Mouse (Mus musculus) forebrain, embryonic 13.5 days (tissue): ENCODE measurements at regions not wholly inside any gene's neighbourhood (a gene's known extent, or its start where the extent isn't known, plus 50 kb on each side); places are given as distances from the start of the nearest gene placed in this dataset.

Source experiments
- ATAC-seq: fragments of 200-750 bp; cut with Nextera tagmentation; 2 replicates; pipeline ENCODE4 v1.8.0; 2017
- H3K27ac ChIP-seq: fragments of 300-500 bp; sonication (generic); 2 replicates; pipeline ENCODE4 v1.5.1; 2015; ENCODE audit warnings: inconsistent platforms, mild to moderate bottlenecking, moderate library complexity
- H3K27me3 ChIP-seq: fragments of 300-500 bp; sonication (generic); 2 replicates; pipeline ENCODE4 v1.6.1; 2015; ENCODE audit warnings: mild to moderate bottlenecking, inconsistent platforms
- H3K36me3 ChIP-seq: fragments of 300-500 bp; sonication (generic); 2 replicates; pipeline ENCODE4 v1.6.1; 2015; ENCODE audit warnings: mild to moderate bottlenecking, inconsistent platforms; ENCODE audit not compliant: poor library complexity, severe bottlenecking
- H3K4me1 ChIP-seq: fragments of 300-500 bp; sonication (generic); 2 replicates; pipeline ENCODE4 v1.6.1; 2015; ENCODE audit warnings: inconsistent platforms
- H3K4me2 ChIP-seq: fragments of 300-500 bp; sonication (generic); 2 replicates; pipeline ENCODE4 v1.6.1; 2015; ENCODE audit warnings: inconsistent platforms, mild to moderate bottlenecking, moderate library complexity
- H3K4me3 ChIP-seq: fragments of 300-500 bp; sonication (generic); 2 replicates; pipeline ENCODE4 v1.5.1; 2015; ENCODE audit warnings: mild to moderate bottlenecking, inconsistent platforms
- H3K9ac ChIP-seq: fragments of 300-500 bp; sonication (generic); 2 replicates; pipeline ENCODE4 v1.6.1; 2015; ENCODE audit warnings: mild to moderate bottlenecking, inconsistent platforms
- H3K9me3 ChIP-seq: fragments of 300-500 bp; sonication (generic); replicated peaks from 2 replicates; pipeline ENCODE4 v1.6.1; 2016; ENCODE audit warnings: inconsistent platforms
- WGBS: fragments of 180-500 bp; shearing (Covaris S2); methylation state at CpG from one replicate; pipeline ENCODE4 v1.1.7; 2015; 5-methylcytosine and 5-hydroxymethylcytosine counted together

DNA sequence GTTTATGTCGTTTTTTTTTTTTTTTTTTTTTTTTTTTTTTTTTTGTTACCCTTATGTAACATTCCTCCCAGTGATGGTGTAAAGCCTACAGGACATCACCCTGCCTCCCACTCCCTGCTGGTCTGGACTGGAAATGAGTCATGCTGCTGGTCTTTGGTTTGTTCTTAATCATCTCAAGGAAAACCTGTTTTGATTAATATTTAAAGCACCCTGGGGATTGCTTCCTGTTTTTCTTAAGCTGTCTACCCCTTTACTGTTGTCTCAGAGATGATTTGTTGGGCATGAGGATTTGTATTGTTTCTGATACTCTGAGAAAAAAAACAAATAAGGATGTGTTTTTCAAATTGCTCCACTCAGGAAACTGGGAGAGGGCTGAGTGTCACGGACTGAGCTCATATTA is 139.4 kb upstream of the Adgrl4 start:
- H3K4me2 ChIP-seq: no peak overlapping the region
- WGBS: 65% methylated on average over 2 of the region's 2 CpGs
- no peak for ATAC-seq

DNA sequence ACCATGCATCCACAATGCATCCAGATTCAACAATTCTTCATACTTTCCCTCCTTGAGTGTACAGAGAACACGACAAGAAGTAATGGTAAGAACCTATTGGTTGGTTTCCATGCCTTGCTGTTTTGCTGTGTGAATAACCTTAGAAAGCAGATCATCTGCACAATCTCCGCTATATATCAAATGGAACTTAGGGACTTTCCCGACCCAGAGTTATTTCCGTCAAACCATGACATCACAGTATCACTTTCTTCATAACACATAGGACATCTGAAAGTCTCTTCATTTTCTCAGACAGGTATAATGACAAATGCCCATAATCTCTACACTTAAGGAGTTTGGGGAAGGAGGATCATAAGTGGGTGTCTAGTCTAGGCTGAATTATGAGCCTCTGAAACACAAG is 132.3 kb upstream of the Adgrl4 start:
- Histone ChIP-seq H3K36me3 (no peaks in the 10 kb centered on the region), H3K4me2 (no peak overlapping the region), H3K4me1 (no peaks in the 10 kb centered on the region), H3K9me3 (no peaks in the 10 kb centered on the region), H3K27me3 (no peaks in the 10 kb centered on the region), H3K4me3 (no peak overlapping the region), H3K27ac (no peak overlapping the region), H3K9ac (no peak overlapping the region)
- WGBS: 92% methylated on average over 4 of the region's 4 CpGs
- no peak for ATAC-seq

More for the DNA sequence above, 139.4 kb upstream of the Adgrl4 start:
- Histone ChIP-seq H3K27me3 (no peaks in the 10 kb centered on the region), H3K9me3 (no peaks in the 10 kb centered on the region), H3K4me1 (peaks cover 7% of the 10 kb centered on the region), H3K27ac (no peak overlapping the region), H3K4me3 (no peak overlapping the region), H3K9ac (no peak overlapping the region), H3K36me3 (no peaks in the 10 kb centered on the region)

DNA sequence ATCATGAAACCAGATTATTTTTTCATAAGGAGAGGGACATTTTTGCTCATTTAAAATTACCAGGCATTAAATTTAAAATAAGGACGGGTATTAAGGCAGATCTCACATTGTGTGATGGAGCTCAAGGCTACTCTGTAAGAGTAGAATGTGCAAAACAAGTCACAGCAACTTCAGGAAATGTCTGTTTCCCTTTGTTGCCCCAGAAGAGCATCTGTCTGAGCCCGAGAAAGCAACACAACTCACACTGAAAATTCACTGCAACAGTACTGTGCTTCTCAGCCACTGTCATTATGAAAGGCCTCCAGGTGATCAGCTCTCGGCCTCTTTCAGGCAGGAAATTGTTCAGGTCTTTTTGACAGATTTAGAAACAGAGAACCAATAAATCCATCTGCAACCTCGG is 129.7 kb upstream of the Adgrl4 start:
- Histone ChIP-seq H3K4me3 (no peak overlapping the region), H3K27ac (no peak overlapping the region), H3K27me3 (no peaks in the 10 kb centered on the region), H3K9ac (no peak overlapping the region), H3K4me1 (no peaks in the 10 kb centered on the region), H3K9me3 (no peaks in the 10 kb centered on the region), H3K36me3 (no peaks in the 10 kb centered on the region), H3K4me2 (no peak overlapping the region)
- WGBS: 57% methylated on average over 4 of the region's 4 CpGs
- no peak for ATAC-seq

DNA sequence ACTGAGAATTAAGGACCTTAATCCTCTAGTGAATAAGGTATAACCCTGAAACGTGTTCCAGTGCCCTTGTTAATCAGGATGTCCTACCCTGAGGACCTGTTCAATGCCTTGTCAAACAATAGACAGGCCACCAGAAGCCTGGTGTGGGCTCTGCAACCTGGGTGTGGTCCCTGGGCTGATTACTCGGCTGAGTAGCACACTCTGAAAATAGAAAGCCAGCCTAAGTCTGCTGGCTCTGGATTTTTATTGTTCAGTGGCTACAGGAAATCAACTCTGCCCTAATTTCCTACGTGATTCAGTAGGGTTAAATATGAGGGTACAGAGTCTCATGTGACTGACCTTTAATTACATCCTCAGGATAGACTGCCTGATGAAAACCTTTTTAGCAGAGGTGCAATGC is 113.9 kb upstream of the Adgrl4 start:
- Histone ChIP-seq H3K4me3 (no peak overlapping the region), H3K27me3 (no peaks in the 10 kb centered on the region), H3K36me3 (no peaks in the 10 kb centered on the region), H3K4me1 (no peaks in the 10 kb centered on the region), H3K4me2 (no peak overlapping the region), H3K27ac (no peak overlapping the region), H3K9me3 (no peaks in the 10 kb centered on the region), H3K9ac (no peak overlapping the region)
- 15% methylated on average over 3 of the region's 3 CpGs for WGBS
- ATAC-seq: no peak

DNA sequence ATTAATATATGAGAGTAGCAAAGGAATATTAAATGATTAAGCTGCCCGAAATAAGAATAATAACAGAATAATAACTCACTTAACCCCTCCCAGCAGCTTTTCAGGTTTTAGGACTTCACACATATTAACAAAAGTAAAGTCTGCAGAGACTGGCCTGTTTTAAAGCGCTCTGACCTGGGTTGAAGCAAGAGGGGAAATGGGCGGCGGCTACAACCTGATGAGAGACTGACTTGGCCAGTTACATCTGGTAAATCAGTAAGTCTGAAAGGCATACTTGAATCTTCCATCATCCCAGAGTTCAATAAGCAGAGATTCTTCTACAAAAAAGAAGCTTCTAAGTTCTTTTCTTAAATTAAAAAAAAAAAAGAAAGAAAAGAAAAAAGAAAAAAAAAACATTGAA is 107.9 kb upstream of the Adgrl4 start:
- ATAC-seq: no peak
- no peak overlapping the region for H3K4me2 ChIP-seq
- peaks cover 10% of the 10 kb centered on the region for H3K4me1 ChIP-seq
- no peaks in the 10 kb centered on the region for H3K36me3 ChIP-seq
- H3K27ac ChIP-seq: no peak overlapping the region
- no peak overlapping the region for H3K9ac ChIP-seq
- 92% methylated on average over 4 of the region's 4 CpGs for WGBS
- no peaks in the 10 kb centered on the region for H3K9me3 ChIP-seq
- no peaks in the 10 kb centered on the region for H3K27me3 ChIP-seq
- no peak overlapping the region for H3K4me3 ChIP-seq

DNA sequence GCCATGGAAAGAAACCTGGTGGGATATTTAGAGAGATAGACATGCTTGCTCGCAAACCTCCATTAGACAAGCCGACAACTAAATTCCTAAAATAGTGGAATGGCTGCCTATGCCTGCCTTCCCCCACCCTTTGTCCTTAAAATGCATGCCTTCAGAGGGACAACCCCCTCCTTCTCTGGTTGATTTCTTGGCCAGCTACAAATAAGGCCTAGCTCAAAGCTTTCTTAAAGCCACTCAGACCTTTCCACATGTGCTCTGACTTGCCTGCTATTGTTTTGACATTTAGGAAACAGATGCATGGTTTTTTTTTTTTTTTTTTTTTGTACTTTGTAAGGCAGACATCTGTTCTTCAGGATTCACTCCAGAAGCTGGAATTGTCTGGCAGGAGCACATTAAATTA is 105.8 kb upstream of the Adgrl4 start:
- H3K4me1 ChIP-seq: peaks cover 10% of the 10 kb centered on the region
- H3K9ac ChIP-seq: no peak overlapping the region
- no peaks in the 10 kb centered on the region for H3K9me3 ChIP-seq
- no peak for ATAC-seq
- 79% methylated on average over 2 of the region's 2 CpGs for WGBS
- H3K27me3 ChIP-seq: no peaks in the 10 kb centered on the region
- H3K36me3 ChIP-seq: no peaks in the 10 kb centered on the region
- H3K4me2 ChIP-seq: no peak overlapping the region
- no peak overlapping the region for H3K4me3 ChIP-seq
- H3K27ac ChIP-seq: 0 out of 2 replicates have a peak overlapping the region, but pooled peaks have one; percentile 25

DNA sequence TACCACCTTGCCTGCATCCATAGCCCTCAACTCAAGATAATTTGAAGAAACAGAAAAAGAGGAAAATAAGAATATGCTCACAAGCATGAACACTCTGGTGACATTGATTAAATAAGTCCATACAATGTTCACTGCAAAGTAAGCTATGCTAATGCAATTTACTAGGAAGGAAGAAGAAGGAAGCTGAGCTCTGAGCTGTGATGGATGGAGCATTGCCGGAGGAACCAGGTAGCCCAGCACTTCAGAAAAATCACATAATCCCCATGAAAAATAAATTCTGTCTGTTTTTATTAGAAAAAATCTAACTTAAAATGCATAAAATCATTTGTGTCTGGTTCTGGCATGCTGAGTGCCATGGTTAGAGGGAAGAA is 105.4 kb upstream of the Adgrl4 start:
- Histone ChIP-seq H3K9ac (no peak overlapping the region), H3K27me3 (no peaks in the 10 kb centered on the region), H3K4me3 (no peak overlapping the region), H3K9me3 (no peaks in the 10 kb centered on the region), H3K36me3 (no peaks in the 10 kb centered on the region), H3K4me2 (no peak overlapping the region), H3K4me1 (peaks cover 10% of the 10 kb centered on the region), H3K27ac (0 out of 2 replicates have a peak overlapping the region, but pooled peaks have one; percentile 25)
- 84% methylated on average over 1 of the region's 1 CpGs for WGBS
- no peak for ATAC-seq

DNA sequence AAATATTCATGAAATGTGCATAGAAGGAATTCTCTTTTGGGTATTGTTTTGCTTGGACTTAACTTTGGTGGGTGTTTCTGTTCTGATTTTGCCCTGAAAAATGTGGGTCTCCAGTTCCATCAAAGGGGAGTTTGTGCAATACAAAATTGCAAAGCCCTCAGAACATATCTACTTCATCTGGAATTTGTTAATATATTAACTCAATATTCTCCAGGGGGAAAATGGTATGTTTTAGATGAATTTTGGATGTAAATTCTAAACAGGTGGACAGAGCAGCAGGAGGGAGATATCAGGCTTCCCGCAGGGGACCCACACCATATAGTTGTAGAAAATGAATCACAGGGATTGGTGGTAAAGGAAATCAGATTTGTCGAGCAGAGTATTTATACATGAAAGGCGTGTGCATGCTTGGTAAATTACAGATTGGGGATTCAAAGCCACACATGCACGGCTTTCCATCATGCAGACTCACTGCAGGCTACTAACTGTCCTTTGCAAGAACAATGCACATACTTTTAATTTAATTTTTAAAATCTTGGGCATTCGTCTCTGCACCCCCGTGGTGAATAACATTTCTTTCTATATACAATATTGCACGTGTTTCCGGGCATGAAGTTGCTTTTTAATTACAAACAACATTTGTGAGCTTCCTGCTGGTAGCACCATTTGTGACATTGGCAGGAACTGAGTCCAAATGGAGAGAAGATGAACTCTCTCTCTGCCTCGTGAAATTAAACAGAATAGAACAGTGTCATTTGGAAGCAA is 104.8 kb upstream of the Adgrl4 start:
- no peak overlapping the region for H3K4me2 ChIP-seq
- ATAC-seq: no peak
- H3K27ac ChIP-seq: no peak overlapping the region

DNA sequence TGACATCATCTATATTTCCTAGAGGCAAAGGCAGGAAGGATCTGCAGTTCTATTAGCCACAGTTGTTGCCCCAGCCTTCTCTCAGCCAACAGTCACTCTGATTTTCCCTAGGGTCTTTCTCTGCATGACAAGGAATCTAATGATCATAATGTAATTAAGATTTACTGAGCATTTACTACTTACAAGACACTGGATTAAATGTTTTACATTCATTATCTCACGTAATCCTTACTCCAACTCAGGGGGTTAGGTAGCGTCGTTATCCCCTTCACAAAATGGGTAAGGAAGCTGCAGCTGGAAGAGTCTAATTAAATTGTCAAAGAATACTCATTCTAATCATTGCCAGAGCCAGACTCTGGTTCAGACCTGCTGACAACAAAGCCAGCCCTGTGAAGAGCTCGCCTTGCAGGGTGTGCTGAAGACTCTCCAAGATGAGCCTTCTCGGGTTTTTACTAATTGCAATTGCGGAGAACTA is 103.8 kb upstream of the Adgrl4 start:
- H3K9me3 ChIP-seq: no peaks in the 10 kb centered on the region
- WGBS: 5% methylated on average over 6 of the region's 6 CpGs
- no peaks in the 10 kb centered on the region for H3K36me3 ChIP-seq
- no peak overlapping the region for H3K4me2 ChIP-seq
- no peaks in the 10 kb centered on the region for H3K27me3 ChIP-seq
- H3K9ac ChIP-seq: no peak overlapping the region
- no peak overlapping the region for H3K4me3 ChIP-seq
- ATAC-seq: peak; percentile 84
- peak overlapping the region; percentile 11 for H3K27ac ChIP-seq
- peaks cover 10% of the 10 kb centered on the region for H3K4me1 ChIP-seq

More for the DNA sequence above, 104.8 kb upstream of the Adgrl4 start:
- H3K4me3 ChIP-seq: no peak overlapping the region
- no peaks in the 10 kb centered on the region for H3K27me3 ChIP-seq
- WGBS: 66% methylated on average over 9 of the region's 9 CpGs
- H3K4me1 ChIP-seq: peaks cover 10% of the 10 kb centered on the region
- no peak overlapping the region for H3K9ac ChIP-seq
- H3K36me3 ChIP-seq: no peaks in the 10 kb centered on the region
- H3K9me3 ChIP-seq: no peaks in the 10 kb centered on the region

DNA sequence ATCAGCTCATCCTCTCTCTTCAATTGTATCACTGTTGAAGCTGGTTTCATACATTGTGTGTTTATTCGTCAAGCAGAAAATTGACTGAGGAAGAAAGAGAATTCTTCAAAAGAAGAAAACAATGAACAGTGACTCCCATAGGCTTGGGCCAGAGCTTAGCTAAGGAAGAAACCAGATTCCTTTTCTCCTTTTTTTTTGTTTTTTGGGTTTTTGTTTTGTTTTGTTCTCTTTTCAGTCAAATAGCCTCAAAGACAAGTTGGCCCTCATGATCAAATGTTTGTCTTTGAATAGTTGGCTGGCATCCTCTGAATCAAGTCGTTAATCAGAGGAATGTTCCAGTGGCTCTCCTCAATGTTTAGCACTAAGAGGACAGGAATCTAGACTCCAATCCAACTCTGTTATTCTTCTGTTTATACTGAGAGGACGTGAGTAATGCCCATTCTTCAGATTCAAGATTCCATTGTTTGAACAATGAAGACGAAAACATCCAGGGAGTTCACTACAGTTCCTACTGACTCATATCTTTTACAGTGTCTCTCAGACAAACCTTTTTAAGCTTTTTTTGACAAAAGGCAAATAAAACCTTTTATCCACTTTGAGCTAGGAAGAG is 86.1 kb upstream of the Adgrl4 start:
- H3K9me3 ChIP-seq: no peaks in the 10 kb centered on the region
- H3K4me2 ChIP-seq: no peak overlapping the region
- no peaks in the 10 kb centered on the region for H3K4me1 ChIP-seq
- H3K27ac ChIP-seq: no peak overlapping the region
- ATAC-seq: no peak
- 43% methylated on average over 4 of the region's 4 CpGs for WGBS
- no peak overlapping the region for H3K4me3 ChIP-seq
- H3K36me3 ChIP-seq: no peaks in the 10 kb centered on the region
- no peaks in the 10 kb centered on the region for H3K27me3 ChIP-seq
- H3K9ac ChIP-seq: no peak overlapping the region

DNA sequence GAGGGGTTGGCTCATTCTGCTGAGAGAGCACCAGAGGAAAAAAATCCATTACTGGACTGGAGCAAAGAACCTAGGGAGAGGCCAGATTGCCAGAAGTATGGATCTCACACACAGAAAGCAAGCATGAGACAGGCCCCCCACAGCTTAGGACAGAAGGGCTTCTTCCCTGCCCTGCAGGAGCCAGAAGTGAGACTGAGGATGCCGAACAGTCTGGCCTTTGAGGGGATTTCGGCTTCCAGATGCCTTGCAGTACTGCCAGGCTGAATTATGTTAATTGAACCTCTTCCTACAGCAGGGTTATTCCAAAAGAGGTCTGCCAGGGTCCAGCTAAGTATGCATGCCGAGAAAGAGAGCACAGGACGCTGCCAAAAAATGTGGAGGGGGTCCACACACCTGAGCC is 71.4 kb upstream of the Adgrl4 start:
- peak overlapping the region; percentile 61 for H3K27ac ChIP-seq
- no peaks in the 10 kb centered on the region for H3K9me3 ChIP-seq
- H3K27me3 ChIP-seq: no peaks in the 10 kb centered on the region
- H3K4me3 ChIP-seq: no peak overlapping the region
- no peak overlapping the region for H3K9ac ChIP-seq
- ATAC-seq: peak; percentile 91
- no peaks in the 10 kb centered on the region for H3K36me3 ChIP-seq
- H3K4me2 ChIP-seq: peak overlapping the region; percentile 13; the same call in 1 of the 2 replicates
- WGBS: 4% methylated on average over 4 of the region's 4 CpGs
- peaks cover 13% of the 10 kb centered on the region for H3K4me1 ChIP-seq

DNA sequence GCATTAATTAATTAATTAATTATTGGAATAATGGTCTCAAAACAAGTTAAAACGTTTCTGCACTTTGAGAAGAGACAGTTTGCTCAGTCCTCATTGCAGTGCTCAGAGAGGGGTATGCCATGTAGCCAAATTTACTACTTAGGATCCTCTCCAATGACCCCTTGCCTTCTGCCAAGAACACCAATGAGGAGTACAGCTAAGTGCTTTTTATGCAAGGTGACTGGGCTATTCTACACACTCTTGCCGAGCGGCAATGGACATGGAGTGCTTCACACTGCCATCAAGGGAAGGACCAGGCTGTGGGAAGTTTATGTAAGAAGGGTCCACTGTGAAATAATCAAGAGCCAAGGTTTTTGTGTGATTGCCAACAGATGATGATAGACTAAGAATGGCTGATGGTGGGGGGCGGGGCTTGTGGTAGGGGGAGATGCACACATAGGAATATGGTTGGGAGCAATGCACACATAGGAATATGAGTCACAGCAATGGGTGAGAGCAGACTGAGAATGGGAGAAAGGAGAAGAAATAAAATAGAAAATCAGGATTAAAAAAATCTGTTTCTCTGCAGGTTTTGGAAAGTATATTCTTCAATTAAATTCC is 70.9 kb upstream of the Adgrl4 start:
- ATAC-seq: peak; percentile 65
- no peak overlapping the region for H3K9ac ChIP-seq
- no peak overlapping the region for H3K27ac ChIP-seq
- no peak overlapping the region for H3K4me2 ChIP-seq
- 58% methylated on average over 4 of the region's 4 CpGs for WGBS
- H3K4me3 ChIP-seq: no peak overlapping the region
- H3K4me1 ChIP-seq: peaks cover 13% of the 10 kb centered on the region
- H3K9me3 ChIP-seq: no peaks in the 10 kb centered on the region
- no peaks in the 10 kb centered on the region for H3K36me3 ChIP-seq
- no peaks in the 10 kb centered on the region for H3K27me3 ChIP-seq
